Mouse (Mus musculus): Measurements from ENCODE around the gene Srm. TPM values are rescaled to one million over a fixed set of nuclear protein-coding genes. Genes with fewer than 3 reads are reported as not detected.

Gene Srm
- polyA plus RNA-seq, 1 experiment from 2014 or later: 170 TPM

GRCm38 (mm10) chr4:148644157-148644511, 52.8 kb downstream of the Srm start:
- no peak overlapping the region for H3K9ac ChIP-seq
- 9% methylated on average over 9 of the region's 9 CpGs for WGBS
- no peak overlapping the region for H3K27ac ChIP-seq
- H3K36me3 ChIP-seq: no peaks in the 10 kb centered on the region
- H3K9me3 ChIP-seq: no peaks in the 10 kb centered on the region
- peak overlapping the region; percentile 13; the same call in 1 of the 2 replicates for H3K4me2 ChIP-seq (replicated peaks)
- ATAC-seq (ENCODE audit: low FRiP score, low read depth): no peak
- no peaks in the 10 kb centered on the region for H3K4me1 ChIP-seq
- H3K4me3 ChIP-seq: no peak overlapping the region
- H3K27me3 ChIP-seq (replicated peaks): no peaks in the 10 kb centered on the region; the same call in none of the 2 replicates

Other genes starting within 250 kb of the Srm start
- 19.5 and 19.7 TPM in 2 replicates for gene Ubiad1, start 146.7 kb upstream of the Srm start, polyA plus RNA-seq (2016; fragmentation: Nextera tagmentation; extraction: Ambion mirVana)
- gene Mtor, start 142.9 kb upstream of the Srm start, polyA plus RNA-seq (2016; fragmentation: Nextera tagmentation; extraction: Ambion mirVana): 27.7 and 28.2 TPM in 2 replicates
- gene Angptl7, start 91.0 kb upstream of the Srm start, polyA plus RNA-seq (2016; fragmentation: Nextera tagmentation; extraction: Ambion mirVana): 0.29 and 0.37 TPM in 2 replicates
- gene Exosc10, start 33.1 kb upstream of the Srm start, polyA plus RNA-seq (2016; fragmentation: Nextera tagmentation; extraction: Ambion mirVana): 88.3 and 95.6 TPM in 2 replicates
- 0.27 and 0.38 TPM in 2 replicates for gene Masp2, start 11.1 kb downstream of the Srm start, polyA plus RNA-seq (2016; fragmentation: Nextera tagmentation; extraction: Ambion mirVana)
- 323 and 327 TPM in 2 replicates for gene Tardbp, start 35.5 kb downstream of the Srm start, polyA plus RNA-seq (2016; fragmentation: Nextera tagmentation; extraction: Ambion mirVana)
- gene Gm572, start 51.8 kb downstream of the Srm start, polyA plus RNA-seq (2016; fragmentation: Nextera tagmentation; extraction: Ambion mirVana): not detected in 2 replicates
- gene Casz1, start 212.9 kb downstream of the Srm start, polyA plus RNA-seq (2016; fragmentation: Nextera tagmentation; extraction: Ambion mirVana): 14.2 and 16.3 TPM in 2 replicates